Mouse (Mus musculus) kidney, postnatal 0 days (tissue): ENCODE data around the gene Prh1. TPM values are rescaled to one million over a fixed set of nuclear protein-coding genes. Genes with fewer than 3 reads are reported as not detected.
"Not testable (repeated sequence)": the region's sequence is repeated elsewhere in the genome, so short reads cannot be mapped to it uniquely, and the experiment has no call there.

Experiments
- ATAC-seq: fragments of 200-750 bp; cut with Nextera tagmentation; replicated peaks from 2 replicates; pipeline ENCODE4 v1.8.0; 2017; ENCODE audit warnings: low read depth, moderate number of reproducible peaks, moderate TSS enrichment, moderate library complexity; ENCODE audit not compliant: low FRiP score
- DNase-seq: peaks from one replicate; pipeline ENCODE4 v3.0.0-alpha.2; 2016; ENCODE audit warnings: low spot score
- H3K27ac ChIP-seq: fragments of 300-500 bp; sonication (generic); 2 replicates; pipeline ENCODE4 v1.5.1; 2014; ENCODE audit warnings: mild to moderate bottlenecking
- H3K27me3 ChIP-seq: fragments of 300-500 bp; sonication (generic); 2 replicates; pipeline ENCODE4 v1.6.1; 2014; ENCODE audit warnings: low read length, mixed read lengths; ENCODE audit not compliant: insufficient read depth
- H3K36me3 ChIP-seq: fragments of 300-500 bp; sonication (generic); 2 replicates; pipeline ENCODE4 v1.6.1; 2014; ENCODE audit warnings: low read length, mixed read lengths; ENCODE audit not compliant: insufficient read depth
- H3K4me1 ChIP-seq: fragments of 300-500 bp; sonication (generic); replicated peaks from 2 replicates; pipeline ENCODE4 v1.6.1; 2014; ENCODE audit warnings: antibody characterized with exemption, low read length, mixed read lengths; ENCODE audit not compliant: insufficient read depth
- H3K4me2 ChIP-seq: fragments of 300-500 bp; sonication (generic); 2 replicates; pipeline ENCODE4 v1.6.1; 2014; ENCODE audit warnings: mild to moderate bottlenecking, low read length, moderate library complexity, mixed read lengths
- H3K4me3 ChIP-seq: fragments of 300-500 bp; sonication (generic); replicated peaks from 2 replicates; pipeline ENCODE4 v1.5.1; 2014; ENCODE audit warnings: low read depth, low read length
- H3K9ac ChIP-seq: fragments of 300-500 bp; sonication (generic); 2 replicates; pipeline ENCODE4 v1.6.1; 2014; ENCODE audit warnings: low read depth, low read length
- H3K9me3 ChIP-seq: fragments of 300-500 bp; sonication (generic); replicated peaks from 2 replicates; pipeline ENCODE4 v1.6.1; 2016; ENCODE audit warnings: low read length, inconsistent platforms, mixed read lengths
- WGBS: fragments of 180-500 bp; shearing (Covaris S2); extraction: QIAGEN DNeasy Blood & Tissue Kit; methylation state at CpG from one replicate; pipeline ENCODE4 v1.1.7; 2014; 5-methylcytosine and 5-hydroxymethylcytosine counted together
- polyA plus RNA-seq: library from polyadenylated mRNA; unstranded; fragments of >200 nt; fragmentation: Nextera tagmentation; extraction: Ambion mirVana; gene quantifications from 2 replicates; pipeline ENCODE4 v1.2.1, GENCODE M21; 2015

Gene Prh1
- polyA plus RNA-seq: not detected in 2 replicates

DNA sequence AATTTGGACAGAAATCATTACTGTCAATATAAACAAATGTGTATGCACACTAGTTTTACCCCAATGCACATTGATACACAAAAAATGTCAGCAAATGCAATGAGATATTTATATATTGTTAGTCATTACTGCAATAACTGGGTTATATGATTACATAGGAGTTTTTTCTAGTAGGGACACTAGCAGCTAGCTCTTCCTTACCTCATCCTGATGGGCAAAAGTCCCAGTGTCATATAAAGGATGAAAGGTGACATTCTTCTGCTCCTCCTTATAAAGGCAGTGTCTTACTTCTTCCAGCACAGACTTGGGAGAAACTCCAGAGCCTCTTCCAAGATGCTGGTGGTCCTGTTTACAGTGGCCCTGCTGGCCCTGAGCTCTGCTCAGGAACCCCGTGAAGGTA is at the start of gene Prh1:
Prh1 (plus strand) TSS at position 301 of the 400 bp plus-strand sequence.
- not testable (repeated sequence) for H3K27me3 ChIP-seq, DNase-seq, H3K36me3 ChIP-seq, ATAC-seq, H3K4me1 ChIP-seq, H3K4me3 ChIP-seq, H3K27ac ChIP-seq, H3K9me3 ChIP-seq, H3K4me2 ChIP-seq, H3K9ac ChIP-seq
- WGBS: 83% methylated on average over 1 of the region's 1 CpGs

DNA sequence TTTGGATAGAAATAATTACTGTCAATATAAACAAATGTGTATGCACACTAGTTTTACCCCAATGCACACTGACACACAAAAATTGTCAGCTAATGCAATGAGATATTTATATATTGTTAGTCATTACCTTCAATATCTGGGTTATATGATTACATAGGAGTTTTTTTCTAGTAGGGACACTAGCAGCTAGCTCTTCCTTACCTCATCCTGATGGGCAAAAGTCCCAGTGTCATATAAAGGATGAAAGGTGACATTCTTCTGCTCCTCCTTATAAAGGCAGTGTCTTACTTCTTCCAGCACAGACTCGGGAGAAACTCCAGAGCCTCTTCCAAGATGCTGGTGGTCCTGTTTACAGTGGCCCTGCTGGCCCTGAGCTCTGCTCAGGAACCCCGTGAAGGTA is 26.0 kb downstream of the Prh1 start, which contains the start of gene Prp2:
Prp2 (plus strand) TSS at position 301 of the 400 bp plus-strand sequence.
- not testable (repeated sequence) for H3K27ac ChIP-seq, H3K4me2 ChIP-seq, H3K9me3 ChIP-seq, ATAC-seq, H3K4me3 ChIP-seq, H3K9ac ChIP-seq, H3K36me3 ChIP-seq, H3K4me1 ChIP-seq, DNase-seq, H3K27me3 ChIP-seq
- WGBS: 74% methylated on average over 2 of the region's 2 CpGs

Other genes with a start within 250 kb of the Prh1 start
- gene Gm8882, start 205.7 kb upstream of the Prh1 start, polyA plus RNA-seq: not detected in 2 replicates
- not detected in 2 replicates for gene Prp2, start 26.1 kb downstream of the Prh1 start, polyA plus RNA-seq
- not detected in 2 replicates for gene A630073D07Rik, start 81.7 kb downstream of the Prh1 start, polyA plus RNA-seq
- gene Tas2r120, start 87.1 kb downstream of the Prh1 start, polyA plus RNA-seq: not detected in 2 replicates
- gene Tas2r121, start 131.2 kb downstream of the Prh1 start, polyA plus RNA-seq: not detected in 2 replicates
- gene Tas2r122, start 142.1 kb downstream of the Prh1 start, polyA plus RNA-seq: not detected in 2 replicates
- gene Tas2r115, start 168.2 kb downstream of the Prh1 start, polyA plus RNA-seq: not detected in 2 replicates
- gene Tas2r124, start 184.9 kb downstream of the Prh1 start, polyA plus RNA-seq: not detected in 2 replicates
- gene Tas2r102, start 192.3 kb downstream of the Prh1 start, polyA plus RNA-seq: not detected in 2 replicates
- gene Tas2r136, start 208.4 kb downstream of the Prh1 start, polyA plus RNA-seq: not detected in 2 replicates
- gene Tas2r117, start 233.0 kb downstream of the Prh1 start, polyA plus RNA-seq: not detected in 2 replicates